Comparison of ENCODE assay signal across 19 mouse cellular contexts in genomic region chr8:119795651-119796050, GRCm38 (mm10).
"Had no signal": no experiment of that assay in that cellular context is flagged by ENCODE, and none has a peak within 500 bp of the region (broad histone marks: within the 10 kb centered on the region; RNA-seq: fewer than 3 reads in every experiment).

No protein-coding gene starts in this region.

- H3K36me3 ChIP-seq: limb, embryonic 10.5 days; limb, embryonic 13.5 days; liver, embryonic 12.5 days; liver, embryonic 15.5 days; midbrain, embryonic 12.5 days; midbrain, embryonic 15.5 days; neural tube, embryonic 12.5 days; neural tube, embryonic 15.5 days had no signal

- H3K4me2 ChIP-seq: limb, embryonic 13.5 days; liver, embryonic 12.5 days; liver, embryonic 15.5 days; lung, embryonic 14.5 days; midbrain, embryonic 12.5 days; midbrain, embryonic 15.5 days; neural tube, embryonic 12.5 days; neural tube, embryonic 15.5 days had no signal

- H3K27ac ChIP-seq: limb, embryonic 13.5 days; liver, embryonic 12.5 days; liver, embryonic 15.5 days; macrophage; midbrain, embryonic 12.5 days; midbrain, embryonic 15.5 days; neural tube, embryonic 12.5 days; neural tube, embryonic 15.5 days had no signal

- H3K9ac ChIP-seq: limb, embryonic 13.5 days; liver, embryonic 12.5 days; liver, embryonic 15.5 days; lung, embryonic 14.5 days; midbrain, embryonic 12.5 days; midbrain, embryonic 15.5 days; neural tube, embryonic 12.5 days; neural tube, embryonic 15.5 days had no signal

- ATAC-seq: liver, embryonic 12.5 days; midbrain, embryonic 15.5 days had no signal

- H3K9me3 ChIP-seq: limb, embryonic 10.5 days; limb, embryonic 13.5 days; liver, embryonic 12.5 days; liver, embryonic 15.5 days; midbrain, embryonic 12.5 days; midbrain, embryonic 15.5 days; neural tube, embryonic 12.5 days; neural tube, embryonic 15.5 days had no signal

- H3K4me3 ChIP-seq: limb, embryonic 10.5 days; limb, embryonic 13.5 days; liver, embryonic 12.5 days; liver, embryonic 15.5 days; midbrain, embryonic 12.5 days; midbrain, embryonic 15.5 days; neural tube, embryonic 12.5 days; neural tube, embryonic 15.5 days had no signal

- H3K27me3 ChIP-seq: limb, embryonic 13.5 days; liver, embryonic 15.5 days; midbrain, embryonic 15.5 days; neural tube, embryonic 12.5 days; neural tube, embryonic 15.5 days had no signal

- DNase-seq: kidney, adult 18-20 months; kidney, adult 9 months; kidney, postnatal 14 days; kidney, postnatal 4 days; liver; lung, embryonic 14.5 days; right cerebral cortex, adult 18-20 months; right cerebral cortex, postnatal 25 days; thymus, adult 18-20 months; thymus, postnatal 36 days had no signal
